Mouse (Mus musculus): ENCODE measurements around the gene Enox1.

Gene Enox1

DNA sequence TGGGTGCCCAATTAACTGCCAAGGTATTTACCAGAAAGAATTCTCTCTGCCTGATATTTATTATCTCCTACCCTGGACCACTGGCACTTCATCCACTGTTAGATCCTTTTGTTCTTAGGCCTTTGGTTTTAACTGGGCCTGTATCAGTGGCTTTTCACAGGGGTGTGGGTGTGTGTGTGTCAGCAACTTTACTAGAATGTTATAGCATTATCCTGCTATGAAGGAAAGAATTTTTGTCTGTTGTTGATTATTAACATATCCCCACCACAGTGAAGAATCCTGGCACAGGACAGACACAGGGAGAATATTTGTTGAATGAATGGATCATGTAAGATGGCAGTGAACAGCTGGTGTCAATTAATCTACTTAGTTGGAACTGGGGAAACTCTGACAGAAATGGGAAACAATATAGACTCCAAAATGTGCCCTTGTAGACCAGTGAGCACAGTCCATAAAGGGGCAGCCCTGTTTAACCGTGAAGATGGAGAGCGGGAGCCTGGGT, 40.9 kb downstream of the Enox1 start:
- no peak for DNase-seq

GRCm38 (mm10) chr14:77210889-77211288, 54.3 kb downstream of the Enox1 start:
- DNase-seq = no peak

DNA sequence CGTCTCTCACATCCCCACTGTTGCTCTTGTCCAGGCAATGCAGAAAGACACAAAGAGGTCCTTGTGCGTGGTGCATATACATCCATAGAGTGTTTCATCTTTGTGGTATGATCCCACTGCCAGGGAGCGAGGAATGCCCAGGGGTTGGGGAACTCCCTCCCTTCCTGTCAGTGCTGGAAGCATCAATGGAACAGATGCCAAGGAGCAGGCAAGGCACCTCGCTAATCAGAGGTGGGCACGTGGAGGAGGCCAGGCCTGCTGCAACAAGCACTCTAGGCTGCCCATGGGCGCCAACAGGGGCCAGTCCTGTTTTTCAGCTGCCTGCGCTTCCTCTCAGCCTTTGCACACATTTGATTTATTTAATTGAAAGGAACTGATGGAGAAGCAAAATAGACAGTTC, 56.6 kb downstream of the Enox1 start:
- DNase-seq = no peak

DNA sequence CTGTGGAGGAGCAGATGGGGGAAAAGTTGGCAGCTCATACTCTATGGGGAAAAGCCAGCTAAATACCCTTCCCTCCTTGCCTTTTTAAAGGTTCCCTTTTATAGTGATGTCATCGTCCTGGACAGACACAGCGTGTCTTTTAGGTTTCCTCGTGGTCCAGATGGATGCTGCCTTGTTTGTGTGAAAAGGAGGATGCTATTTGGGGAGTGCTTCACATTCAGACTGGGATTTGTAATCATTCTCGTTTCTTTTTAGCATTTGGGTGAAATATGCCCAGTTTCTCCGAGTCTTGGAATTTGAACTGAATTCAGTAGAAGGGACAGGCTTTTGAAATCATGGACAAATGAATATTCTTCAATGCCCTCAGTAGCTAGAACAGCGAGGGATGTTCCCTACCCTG, 58.3 kb downstream of the Enox1 start:
- DNase-seq = no peak

DNA sequence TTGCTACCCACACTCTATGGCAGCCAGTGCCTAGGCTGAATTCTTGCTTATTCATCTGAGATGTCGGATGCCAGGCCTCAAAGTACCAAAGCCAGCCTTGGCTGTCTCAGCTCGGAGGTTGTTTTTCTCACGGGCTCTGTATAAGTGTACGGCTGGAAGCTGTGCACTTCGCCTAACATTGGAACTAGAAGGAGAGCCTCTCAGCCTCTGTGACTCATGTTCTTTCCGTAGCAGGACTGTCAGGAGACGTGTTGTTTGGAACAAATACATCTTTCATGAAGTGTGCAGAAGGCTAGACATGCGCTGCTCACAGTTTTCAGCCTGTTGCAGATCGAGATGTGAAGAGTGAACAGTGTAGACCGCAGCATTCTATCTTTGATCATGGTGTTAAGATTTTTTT, 68.8 kb downstream of the Enox1 start:
- no peak for DNase-seq

GRCm38 (mm10) chr14:77238811-77239210, 82.2 kb downstream of the Enox1 start:
- DNase-seq = no peak

- DNase-seq = no peak
Observed at GRCm38 (mm10) chr14:77239360-77239759, 82.8 kb downstream of the Enox1 start.

DNA sequence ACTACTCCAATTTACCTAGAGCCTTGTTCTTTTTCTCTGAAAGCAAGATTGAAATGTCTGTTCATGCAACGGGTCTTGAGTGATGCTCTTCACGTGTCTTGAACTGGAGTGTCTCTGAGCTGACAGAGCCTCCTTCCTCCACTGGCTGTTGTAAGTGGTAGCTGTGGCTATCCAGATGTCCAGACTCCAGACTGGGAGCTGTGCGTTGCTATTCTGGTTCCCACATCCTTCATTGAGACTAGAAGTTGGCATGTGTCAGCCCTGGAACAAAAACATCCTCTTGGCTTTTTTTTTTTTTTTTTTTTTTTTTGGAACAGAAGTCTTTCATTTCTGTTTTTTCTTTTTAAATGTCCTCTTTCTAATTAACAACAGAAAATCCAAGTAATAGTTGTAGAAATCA, 90.4 kb downstream of the Enox1 start:
- no peak for DNase-seq

GRCm38 (mm10) chr14:77248426-77248825, 91.9 kb downstream of the Enox1 start:
- DNase-seq = no peak

DNA sequence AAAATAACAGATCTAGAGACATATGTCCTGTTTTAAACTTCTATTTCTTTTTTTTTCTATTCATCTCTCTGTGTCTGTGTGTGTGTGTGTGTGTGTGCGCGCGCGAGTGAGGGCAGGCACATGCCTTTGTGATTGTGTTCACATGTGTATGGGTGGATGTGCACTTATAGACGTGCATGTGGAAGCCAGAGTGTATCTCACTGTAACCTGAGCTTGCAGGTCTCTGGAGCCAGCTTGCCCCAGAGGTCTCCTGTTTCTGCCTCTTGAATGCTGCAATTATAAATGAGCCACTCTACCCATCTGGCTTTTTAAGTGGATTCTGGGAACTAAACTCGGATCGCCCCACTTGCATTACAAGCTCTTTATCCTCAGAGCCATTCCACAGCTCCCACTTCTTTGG, 92.4 kb downstream of the Enox1 start:
- DNase-seq = no peak

DNA sequence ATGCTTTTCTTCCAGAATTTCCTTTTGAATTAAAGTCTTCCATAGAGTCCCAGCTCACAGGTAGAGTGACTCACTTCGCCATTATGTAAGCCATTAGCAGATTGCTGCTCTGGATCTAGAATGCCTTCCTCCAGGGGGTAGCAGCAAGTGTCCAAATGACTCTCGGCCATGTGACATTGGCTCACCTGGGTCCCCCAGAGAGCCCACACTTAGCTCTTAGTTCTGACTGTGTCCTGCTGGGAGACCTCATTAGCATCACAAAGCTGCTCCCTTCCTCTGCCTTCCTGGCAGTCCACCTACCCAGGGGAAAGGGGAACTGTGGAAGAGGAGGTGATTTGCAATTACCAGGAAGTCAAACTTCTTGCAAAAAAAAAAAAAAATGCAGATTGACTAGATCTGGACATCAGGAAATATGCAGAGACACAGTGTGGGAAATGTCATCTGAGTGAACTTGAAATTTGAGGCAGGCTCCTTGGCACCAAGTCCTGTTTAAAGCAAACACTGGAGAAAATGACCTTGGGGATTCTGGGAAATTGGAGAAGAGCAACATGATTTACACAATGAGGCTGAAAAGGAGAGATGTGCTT, 94.2 kb downstream of the Enox1 start:
- no peak for DNase-seq

GRCm38 (mm10) chr14:77255201-77255600, 98.6 kb downstream of the Enox1 start:
- no peak for DNase-seq

DNA sequence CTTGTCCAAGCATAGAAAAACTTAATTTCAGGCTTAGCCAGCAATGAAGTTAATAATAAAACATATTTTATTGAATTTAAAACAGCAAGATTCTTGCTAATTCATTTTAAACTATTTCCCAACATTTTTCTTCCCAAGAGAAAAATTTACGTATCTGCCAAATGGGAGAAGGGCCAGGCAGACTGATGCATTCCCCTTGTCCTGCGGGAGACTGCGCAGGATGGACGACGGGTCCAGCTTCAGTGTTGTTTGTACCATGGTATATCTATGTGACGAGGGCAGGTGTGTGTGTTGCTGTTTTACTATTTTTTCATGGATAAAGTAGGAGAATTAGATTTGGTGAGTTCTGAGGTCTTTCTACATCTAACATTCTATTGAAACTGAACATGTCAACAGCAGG, 99.1 kb downstream of the Enox1 start:
- no peak for DNase-seq

DNA sequence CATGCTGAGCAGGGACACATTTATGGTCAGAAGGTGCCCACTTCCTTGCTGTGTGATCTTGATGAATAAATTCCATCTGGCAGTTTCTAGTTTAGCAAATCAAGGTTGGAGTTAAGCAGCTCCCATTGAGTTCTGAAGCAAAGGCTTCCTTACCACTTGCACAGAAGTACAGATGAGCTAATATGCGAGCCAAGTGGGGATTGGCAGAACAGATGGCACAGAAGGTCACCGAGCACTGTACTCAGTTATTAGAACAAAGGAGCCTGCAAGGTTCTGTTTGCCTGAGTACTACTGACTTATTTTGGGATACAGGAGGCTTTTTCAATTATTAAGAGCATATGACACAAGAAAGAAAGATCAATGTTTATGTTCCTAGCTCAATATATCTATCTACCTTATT, 100.4 kb downstream of the Enox1 start:
- DNase-seq = no peak

GRCm38 (mm10) chr14:77257461-77257860, 100.9 kb downstream of the Enox1 start:
- no peak for DNase-seq

- no peak for DNase-seq
Observed at GRCm38 (mm10) chr14:77258186-77258585, 101.6 kb downstream of the Enox1 start.

GRCm38 (mm10) chr14:77259686-77260085, 103.1 kb downstream of the Enox1 start:
- no peak for DNase-seq

- DNase-seq = no peak
Observed at GRCm38 (mm10) chr14:77260107-77260506, 103.5 kb downstream of the Enox1 start.

DNA sequence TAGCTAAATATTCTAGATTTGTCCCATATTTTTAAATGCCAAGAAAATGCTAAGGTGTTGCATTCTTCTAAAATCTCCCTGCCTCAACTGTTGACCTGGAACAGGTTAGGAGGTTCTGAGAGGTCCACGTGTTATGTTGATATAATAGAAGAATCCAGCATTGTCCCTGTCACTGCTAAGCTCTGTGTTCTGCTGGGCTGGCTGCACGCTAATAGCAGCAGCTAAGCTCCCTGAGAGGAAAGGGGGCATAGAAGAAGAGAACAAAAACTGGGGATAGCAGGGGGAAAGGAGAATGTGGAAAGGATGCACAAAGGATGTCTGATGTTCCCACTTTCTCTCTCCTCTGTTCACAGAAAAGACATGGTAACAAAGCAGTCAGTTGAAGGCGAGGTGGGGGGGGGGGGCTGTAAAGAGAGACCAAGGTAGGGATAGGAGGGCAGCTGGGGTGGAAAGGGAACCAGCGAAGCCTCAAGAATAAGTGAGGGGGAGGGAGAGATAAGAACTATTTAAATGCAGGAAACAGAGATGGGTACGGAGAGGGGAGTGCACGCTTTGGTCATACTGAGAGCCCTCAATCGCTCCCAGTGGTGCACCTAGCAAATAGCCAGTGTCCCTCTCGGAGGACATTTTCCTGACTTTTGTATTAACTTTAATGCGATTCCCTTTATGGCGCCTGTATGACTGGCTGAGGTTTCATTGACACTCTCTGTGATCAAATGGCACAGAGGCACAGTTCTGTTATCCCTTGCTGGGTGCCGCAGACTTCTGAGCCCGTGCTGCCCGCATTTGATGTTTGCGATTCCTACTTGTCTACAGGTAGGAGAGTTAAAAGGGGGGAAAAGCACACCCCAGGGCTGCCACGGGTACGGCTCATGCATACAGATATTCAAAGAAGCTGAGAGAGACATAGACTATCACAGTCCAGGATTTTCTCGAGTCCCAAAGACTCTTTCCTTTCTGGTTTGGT, 110.5 kb downstream of the Enox1 start:
- no peak for DNase-seq

DNA sequence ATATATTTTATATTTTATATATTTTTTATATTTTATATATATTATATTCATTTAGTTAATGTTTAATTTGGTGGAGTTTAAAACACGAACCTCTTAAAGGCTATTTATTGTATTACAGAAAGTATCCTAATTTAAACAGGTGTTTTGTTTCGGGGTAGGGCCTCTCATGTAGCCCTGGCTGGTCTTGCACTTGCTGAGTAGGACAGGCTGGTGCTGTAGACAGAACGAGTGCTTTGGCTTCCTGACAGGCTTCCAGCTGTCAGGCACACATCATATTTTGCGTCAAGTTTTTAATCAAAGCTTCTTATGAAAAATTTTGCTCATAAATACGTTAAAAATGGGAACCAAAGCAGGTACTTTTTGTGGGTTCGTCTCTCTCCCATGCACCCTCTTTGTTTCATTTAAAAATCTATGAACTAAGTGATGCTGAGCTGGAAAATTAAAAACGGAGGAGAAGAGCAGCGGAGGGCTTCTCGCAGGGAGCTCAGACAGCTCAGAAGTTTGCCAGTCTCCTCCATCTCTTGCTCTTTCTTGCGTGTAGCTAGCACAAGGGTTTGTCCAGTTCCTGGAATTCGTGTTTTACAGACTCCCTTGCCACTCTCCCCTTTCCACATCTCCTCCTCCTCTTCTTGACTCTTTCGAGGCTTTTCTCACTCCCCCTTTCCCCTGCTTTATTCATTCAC, 115.8 kb downstream of the Enox1 start:
- no peak for DNase-seq

DNA sequence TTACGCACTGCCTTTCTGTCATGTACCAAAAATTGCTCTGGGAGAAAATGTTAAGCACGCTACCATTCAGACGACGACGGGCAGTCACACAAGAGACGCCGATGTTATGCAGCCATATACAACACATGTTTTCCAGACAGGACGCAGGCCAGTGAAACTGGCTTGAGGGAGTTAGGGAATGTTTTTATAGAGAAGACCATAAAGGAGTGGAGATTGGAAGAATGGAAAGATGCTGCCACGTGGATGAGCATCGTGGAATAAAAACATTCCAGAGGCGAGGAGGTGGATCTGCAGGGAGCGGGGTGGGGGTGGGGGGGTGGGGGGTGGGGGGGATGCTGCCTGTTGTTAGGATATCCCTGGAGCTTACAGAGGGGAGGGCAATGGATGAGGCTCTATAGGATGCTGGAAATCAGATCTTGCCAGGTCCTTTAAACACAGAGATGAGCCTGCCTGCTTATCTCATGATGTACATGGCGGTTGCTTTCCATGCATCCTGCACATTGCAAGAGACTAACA, 116.4 kb downstream of the Enox1 start:
- DNase-seq = no peak

GRCm38 (mm10) chr14:77273721-77274120, 117.2 kb downstream of the Enox1 start:
- DNase-seq = no peak

DNA sequence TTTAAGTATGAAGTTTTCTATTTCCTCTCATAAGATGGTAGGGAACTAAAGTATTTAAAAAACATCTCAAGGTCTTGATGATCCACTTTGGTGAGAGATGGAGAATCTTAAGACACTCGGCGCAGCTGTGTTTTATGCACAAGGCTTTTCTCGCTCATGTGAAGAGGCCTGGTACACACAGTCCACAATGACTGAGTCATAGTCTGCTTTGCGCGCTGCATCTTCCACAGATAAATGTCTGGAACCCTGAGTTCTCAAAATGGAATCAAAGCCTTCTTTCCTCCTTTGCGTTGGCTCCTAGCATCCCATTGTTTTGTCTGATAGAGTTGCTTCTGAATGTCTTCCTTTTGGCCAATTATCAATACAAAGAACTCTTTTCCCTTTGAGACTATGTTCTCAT, 119.0 kb downstream of the Enox1 start:
- no peak for DNase-seq
